Mouse (Mus musculus): ENCODE data around the gene Dnah7a.
"Not testable (repeated sequence)": the region's sequence is repeated elsewhere in the genome, so short reads cannot be mapped to it uniquely, and the experiment has no call there.

Gene Dnah7a

GRCm38 (mm10) chr1:53704164-53704563, 2.4 kb downstream of the Dnah7a start:
- no peak for DNase-seq (ENCODE audit: low read depth, low spot score)

- not testable (repeated sequence) for DNase-seq (ENCODE audit: low read depth, low spot score)
Measured at GRCm38 (mm10) chr1:53664268-53664667, 42.3 kb downstream of the Dnah7a start.

GRCm38 (mm10) chr1:53639865-53640794, 66.5 kb downstream of the Dnah7a start:
- DNase-seq (ENCODE audit: low read depth, low spot score), result no peak

- DNase-seq (ENCODE audit: low read depth, low spot score), result not testable (repeated sequence)
Measured at GRCm38 (mm10) chr1:53635641-53636040, 70.9 kb downstream of the Dnah7a start.

- DNase-seq (ENCODE audit: low read depth, low spot score), result not testable (repeated sequence)
Measured at GRCm38 (mm10) chr1:53632040-53632439, 74.5 kb downstream of the Dnah7a start.

- DNase-seq (ENCODE audit: low read depth, low spot score), result no peak
Measured at GRCm38 (mm10) chr1:53630011-53630410, 76.6 kb downstream of the Dnah7a start.

GRCm38 (mm10) chr1:53613486-53613885, 93.1 kb downstream of the Dnah7a start:
- DNase-seq (ENCODE audit: low read depth, low spot score), result no peak

GRCm38 (mm10) chr1:53581326-53581725, 125.3 kb downstream of the Dnah7a start:
- not testable (repeated sequence) for DNase-seq (ENCODE audit: low read depth, low spot score)

GRCm38 (mm10) chr1:53557918-53558317, 148.7 kb downstream of the Dnah7a start:
- DNase-seq (ENCODE audit: low read depth, low spot score), result not testable (repeated sequence)

- not testable (repeated sequence) for DNase-seq (ENCODE audit: low read depth, low spot score)
Measured at GRCm38 (mm10) chr1:53547018-53547417, 159.6 kb downstream of the Dnah7a start.

- not testable (repeated sequence) for DNase-seq (ENCODE audit: low read depth, low spot score)
Measured at GRCm38 (mm10) chr1:53538356-53538755, 168.2 kb downstream of the Dnah7a start.

- not testable (repeated sequence) for DNase-seq (ENCODE audit: low read depth, low spot score)
Measured at GRCm38 (mm10) chr1:53534826-53535225, 171.8 kb downstream of the Dnah7a start.

GRCm38 (mm10) chr1:53526021-53526420, 180.6 kb downstream of the Dnah7a start:
- DNase-seq (ENCODE audit: low read depth, low spot score), result not testable (repeated sequence)

- DNase-seq (ENCODE audit: low read depth, low spot score), result no peak
Measured at GRCm38 (mm10) chr1:53473699-53474098, 232.9 kb downstream of the Dnah7a start.

GRCm38 (mm10) chr1:53472084-53472483, 234.5 kb downstream of the Dnah7a start:
- DNase-seq (ENCODE audit: low read depth, low spot score), result not testable (repeated sequence)

- DNase-seq (ENCODE audit: low read depth, low spot score), result no peak
Measured at GRCm38 (mm10) chr1:53467325-53467670, 239.3 kb downstream of the Dnah7a start.

- DNase-seq (ENCODE audit: low read depth, low spot score), result not testable (repeated sequence)
Measured at GRCm38 (mm10) chr1:53466524-53467324, 239.9 kb downstream of the Dnah7a start.

GRCm38 (mm10) chr1:53439173-53439572, 267.4 kb downstream of the Dnah7a start:
- not testable (repeated sequence) for DNase-seq (ENCODE audit: low read depth, low spot score)

- DNase-seq (ENCODE audit: low read depth, low spot score), result not testable (repeated sequence)
Measured at GRCm38 (mm10) chr1:53432433-53432832, 274.2 kb downstream of the Dnah7a start.

GRCm38 (mm10) chr1:53405803-53406325, 300.7 kb downstream of the Dnah7a start:
- no peak for DNase-seq (ENCODE audit: low read depth, low spot score)

GRCm38 (mm10) chr1:53393936-53394760, 312.4 kb downstream of the Dnah7a start:
- DNase-seq (ENCODE audit: low read depth, low spot score), result not testable (repeated sequence)
